Mouse (Mus musculus) small intestine, adult 2 months (tissue): Measurements from ENCODE around the gene Gapvd1.

Experiments used
- CTCF ChIP-seq: fragments of 200-500 bp; IDR thresholded peaks from 2 replicates; pipeline ENCODE4 v1.5.1; 2012; ENCODE audit warnings: low read depth, mild to moderate bottlenecking, control low read depth, inconsistent platforms, low read length, moderate library complexity, mixed read lengths; ENCODE audit not compliant: insufficient replicate concordance, insufficient read length; ENCODE audit errors: extremely low read depth
- POLR2A ChIP-seq: fragments of 200-500 bp; IDR thresholded peaks from 2 replicates; pipeline ENCODE4 v1.6.1; 2012; ENCODE audit warnings: low read depth, mild to moderate bottlenecking, control low read depth, inconsistent platforms, low read length, moderate library complexity

- no peak for TF ChIP-seq CTCF
- no peak for TF ChIP-seq POLR2A
Measured at GRCm38 (mm10) chr2:34748479-34748878, 6.6 kb downstream of the Gapvd1 start.
